11 mouse cellular contexts compared by ENCODE assay signal in genomic region chr3:159847410-159848016, GRCm38 (mm10). TPM values are rescaled to one million over a fixed set of nuclear protein-coding genes. Genes with fewer than 3 reads are reported as not detected.
DNase-seq lines count a peak whose midpoint lies in the region; ATAC-seq and TF ChIP-seq lines count a peak whose summit lies in the region.
"Had no signal": no experiment of that assay in that cellular context is flagged by ENCODE, and none has a peak within 500 bp of the region (broad histone marks: within the 10 kb centered on the region; RNA-seq: fewer than 3 reads in every experiment).

No protein-coding gene starts in this region.

- TF ChIP-seq POLR2A in heart, adult 2 months (IDR thresholded peaks at IDR 0.05; ENCODE audit: insufficient read depth, low read depth, low read length) = no peak

- H3K9me3 ChIP-seq in heart, postnatal 0 days (replicated peaks; ENCODE audit: control insufficient read depth, low read length) = no peaks in the 10 kb centered on the region
- H3K9me3 ChIP-seq in ES-E14 (ENCODE audit: control insufficient read depth, insufficient read depth, low read depth, low read length) = no peaks in the 10 kb centered on the region
- H3K9me3 ChIP-seq in embryonic facial prominence, embryonic 12.5 days = no peaks in the 10 kb centered on the region
- H3K9me3 ChIP-seq in lung, postnatal 0 days (ENCODE audit: low read length) = no peaks in the 10 kb centered on the region
- no peaks in the 10 kb centered on the region for H3K9me3 ChIP-seq in forebrain, postnatal 0 days (ENCODE audit: low read length)

- H3K4me2 ChIP-seq in heart, postnatal 0 days (ENCODE audit: low read depth, low read length) = peak overlapping the region; percentile 37
- H3K4me2 ChIP-seq in embryonic facial prominence, embryonic 12.5 days (replicated peaks) = no peak overlapping the region
- H3K4me2 ChIP-seq in lung, postnatal 0 days (replicated peaks; ENCODE audit: low read depth, low read length) = peak overlapping the region; percentile 9; the same call in 1 of the 2 replicates
- H3K4me2 ChIP-seq in forebrain, postnatal 0 days (ENCODE audit: low read depth) = no peak overlapping the region
- H3K4me2 ChIP-seq: liver, embryonic 11.5 days had no signal

- H3K4me3 ChIP-seq in heart, postnatal 0 days (ENCODE audit: low read depth, low read length) = no peak overlapping the region
- no peak overlapping the region for H3K4me3 ChIP-seq in heart, adult 2 months
- no peak overlapping the region for H3K4me3 ChIP-seq in ES-E14 (ENCODE audit: insufficient read depth in 1 of 2, low read depth in 1 of 2, low read length in 2 of 2, poor library complexity in 1 of 2, severe bottlenecking in 1 of 2)
- no peak overlapping the region for H3K4me3 ChIP-seq in embryonic facial prominence, embryonic 12.5 days
- H3K4me3 ChIP-seq in lung, postnatal 0 days (ENCODE audit: low read depth, low read length) = no peak overlapping the region
- no peak overlapping the region for H3K4me3 ChIP-seq in forebrain, postnatal 0 days (ENCODE audit: low read depth, low read length)

- 35% methylated on average over 2 of the region's 2 CpGs for WGBS in heart, postnatal 0 days
- WGBS in heart, adult 2 months = 49% methylated on average over 2 of the region's 2 CpGs
- WGBS in embryonic facial prominence, embryonic 12.5 days = 29% methylated on average over 2 of the region's 2 CpGs
- WGBS in lung, postnatal 0 days = 37% methylated on average over 2 of the region's 2 CpGs
- WGBS in forebrain, postnatal 0 days = 63% methylated on average over 2 of the region's 2 CpGs

- peak overlapping the region; percentile 87 for H3K27ac ChIP-seq in heart, postnatal 0 days (ENCODE audit: low read depth)
- H3K27ac ChIP-seq in heart, adult 2 months = no peak overlapping the region
- H3K27ac ChIP-seq in ES-E14 (ENCODE audit: insufficient read depth, low read depth, low read length, poor library complexity, severe bottlenecking) = no peak overlapping the region
- no peak overlapping the region for H3K27ac ChIP-seq in embryonic facial prominence, embryonic 12.5 days
- H3K27ac ChIP-seq in lung, postnatal 0 days (ENCODE audit: low read length) = peak overlapping the region; percentile 63; the same call in 1 of the 2 replicates
- H3K27ac ChIP-seq in forebrain, postnatal 0 days (ENCODE audit: low read depth, low read length) = no peak overlapping the region

- H3K79me2 ChIP-seq in heart, adult 2 months (replicated peaks; ENCODE audit: control insufficient read depth, insufficient read depth, low read length) = no peaks in the 10 kb centered on the region; the same call in 1 of the 2 replicates

- in situ Hi-C loops in ES-E14 (cut with MboI; ENCODE audit: low sequenced_read_pairs in 2 of 2, unreplicated experiment in 2 of 2) = no loop called here

- no peak overlapping the region for H3K9ac ChIP-seq in heart, postnatal 0 days (replicated peaks; ENCODE audit: low read depth, low read length)
- no peak overlapping the region for H3K9ac ChIP-seq in heart, adult 2 months (ENCODE audit: low read depth, low read length)
- no peak overlapping the region for H3K9ac ChIP-seq in ES-E14 (ENCODE audit: insufficient read depth, low read depth, low read length, poor library complexity, severe bottlenecking)
- H3K9ac ChIP-seq in embryonic facial prominence, embryonic 12.5 days = no peak overlapping the region
- H3K9ac ChIP-seq in lung, postnatal 0 days (replicated peaks; ENCODE audit: low read depth) = no peak overlapping the region
- H3K9ac ChIP-seq in forebrain, postnatal 0 days = no peak overlapping the region

- intact Hi-C loops in heart, adult 2 months (cut with DNase I) = no loop called here

- peaks cover 7% of the 10 kb centered on the region; the same call in 1 of the 2 replicates for H3K4me1 ChIP-seq in heart, postnatal 0 days (ENCODE audit: control insufficient read depth, insufficient read depth)
- no peaks in the 10 kb centered on the region; the same call in 1 of the 2 replicates for H3K4me1 ChIP-seq in heart, adult 2 months (ENCODE audit: control insufficient read depth, insufficient read depth, low read length)
- H3K4me1 ChIP-seq in ES-E14 (ENCODE audit: control insufficient read depth in 2 of 2, insufficient read depth in 2 of 2, low read length in 2 of 2, poor library complexity in 1 of 2) = peaks cover 0 to 2% of the 10 kb centered on the region in 2 experiments; a peak in 1 of 4 replicates
- H3K4me1 ChIP-seq in embryonic facial prominence, embryonic 12.5 days = peaks cover 5% of the 10 kb centered on the region; the same call in 1 of the 2 replicates
- H3K4me1 ChIP-seq in lung, postnatal 0 days (ENCODE audit: insufficient read depth, low read depth, low read length) = no peaks in the 10 kb centered on the region
- H3K4me1 ChIP-seq in forebrain, postnatal 0 days (ENCODE audit: insufficient read depth) = no peaks in the 10 kb centered on the region

- H3K36me3 ChIP-seq in heart, postnatal 0 days (replicated peaks; ENCODE audit: control insufficient read depth, insufficient read depth, low read length) = no peaks in the 10 kb centered on the region
- H3K36me3 ChIP-seq in heart, adult 2 months (ENCODE audit: control insufficient read depth, insufficient read depth, low read length) = peaks cover 6% of the 10 kb centered on the region
- no peaks in the 10 kb centered on the region for H3K36me3 ChIP-seq in ES-E14 (ENCODE audit: control insufficient read depth, insufficient read depth, low read length, poor library complexity, severe bottlenecking)
- H3K36me3 ChIP-seq in embryonic facial prominence, embryonic 12.5 days = no peaks in the 10 kb centered on the region
- H3K36me3 ChIP-seq in lung, postnatal 0 days (ENCODE audit: insufficient read depth, low read length) = no peaks in the 10 kb centered on the region
- H3K36me3 ChIP-seq in forebrain, postnatal 0 days (ENCODE audit: insufficient read depth) = no peaks in the 10 kb centered on the region

- 0 out of 2 replicates have a peak, but pooled peaks have one; percentile 59 for TF ChIP-seq EP300 in heart, postnatal 0 days (IDR thresholded peaks at IDR 0.05; ENCODE audit: low read depth)
- TF ChIP-seq EP300 in heart, adult 2 months (IDR thresholded peaks at IDR 0.05; ENCODE audit: insufficient read depth, low read depth, low read length) = no peak
- peak; percentile 81 for TF ChIP-seq EP300 in lung, postnatal 0 days (IDR thresholded peaks at IDR 0.05)

- no peak for TF ChIP-seq CTCF in heart, postnatal 0 days (IDR thresholded peaks at IDR 0.05; ENCODE audit: low read depth)
- no peak for TF ChIP-seq CTCF in heart, adult 2 months (IDR thresholded peaks at IDR 0.05)
- TF ChIP-seq CTCF in lung, postnatal 0 days (IDR thresholded peaks at IDR 0.05) = no peak
- no peak for TF ChIP-seq CTCF in forebrain, postnatal 0 days (IDR thresholded peaks at IDR 0.05; ENCODE audit: low read depth)

- peak; percentile 67 for DNase-seq in heart, postnatal 0 days (ENCODE audit: low spot score)
- DNase-seq in heart, adult 2 months = no peak
- peak; percentile 44 for DNase-seq in ES-E14 (ENCODE audit: low read depth, low spot score)
- peak; percentile 85 for DNase-seq in lung, postnatal 0 days (ENCODE audit: low spot score)
- DNase-seq in forebrain, postnatal 0 days = no peak
- DNase-seq in cerebellum, adult 8-10 months = no peak
- DNase-seq: adrenal gland, adult 2 months; layer of hippocampus, adult 9-11 months had no signal

- H3K27me3 ChIP-seq in heart, postnatal 0 days (ENCODE audit: control insufficient read depth, insufficient read depth, low read length) = no peaks in the 10 kb centered on the region
- H3K27me3 ChIP-seq in heart, adult 2 months (ENCODE audit: control insufficient read depth, insufficient read depth, low read length) = no peaks in the 10 kb centered on the region
- no peaks in the 10 kb centered on the region for H3K27me3 ChIP-seq in embryonic facial prominence, embryonic 12.5 days
- H3K27me3 ChIP-seq in lung, postnatal 0 days (replicated peaks; ENCODE audit: insufficient read depth, low read length) = no peaks in the 10 kb centered on the region
- no peaks in the 10 kb centered on the region for H3K27me3 ChIP-seq in forebrain, postnatal 0 days (ENCODE audit: insufficient read depth, low read length)

- ATAC-seq in heart, postnatal 0 days (ENCODE audit: insufficient read depth, low read depth) = peak; percentile 88
- peak; percentile 87 for ATAC-seq in embryonic facial prominence, embryonic 12.5 days (ENCODE audit: insufficient number of reproducible peaks, insufficient read depth, low FRiP score, low TSS enrichment)
- peak; percentile 93 for ATAC-seq in lung, postnatal 0 days
- no peak for ATAC-seq in forebrain, postnatal 0 days
- no peak for ATAC-seq in CD4-positive, CD25-positive, alpha-beta regulatory T cell, adult 4 months

TF ChIP-seq in ES-E14, 5 proteins besides CTCF, POLR2A, EP300 and RAD21:
- TF ChIP-seq CHD2 (IDR thresholded peaks at IDR 0.05; ENCODE audit: low read depth, low read length) = peak; percentile 85
- TF ChIP-seq HCFC1 (IDR thresholded peaks at IDR 0.05; ENCODE audit: borderline replicate concordance, insufficient read depth, low read length) = no peak
- TF ChIP-seq MAFK (IDR thresholded peaks at IDR 0.05; ENCODE audit: insufficient read depth, low read depth, low read length) = no peak

RNA-seq across cellular contexts. Expression of gene Wls, which starts 8.0 kb away (rescaled TPM):
- total RNA-seq in heart, postnatal 0 days (2014; rRNA removed; ENCODE audit: low replicate concordance) = 95.1 and 105 TPM in 2 replicates
- polyA plus RNA-seq in heart, postnatal 0 days (2015; fragmentation: Nextera tagmentation; extraction: Ambion mirVana) = 99.4 and 106 TPM in 2 replicates
- total RNA-seq in heart, adult 2 months (2021) = 10 to 100 TPM; 37.7 to 39.0 TPM
- polyA plus RNA-seq in heart, adult 2 months (2012; rRNA removed) = 26.2 and 53.5 TPM in 2 replicates
- 28.2 and 72.1 TPM in 2 replicates for total RNA-seq in ES-E14 (2012; rRNA removed)
- 148 and 164 TPM in 2 replicates for polyA plus RNA-seq in embryonic facial prominence, embryonic 12.5 days (2016; fragmentation: Nextera tagmentation; extraction: Ambion mirVana)
- 172 and 193 TPM in 2 replicates for polyA plus RNA-seq in lung, postnatal 0 days (2015; fragmentation: Nextera tagmentation; extraction: Ambion mirVana)
- total RNA-seq in forebrain, postnatal 0 days (2014; rRNA removed) = 31.2 and 39.3 TPM in 2 replicates
- polyA plus RNA-seq in forebrain, postnatal 0 days (2015; fragmentation: Nextera tagmentation; extraction: Ambion mirVana) = 31.6 and 41.3 TPM in 2 replicates
- 100 to 1,000 TPM in 1 of 2 experiments, 10 to 100 TPM in 1; 95.4 to 103 TPM for polyA plus RNA-seq in CD4-positive, CD25-positive, alpha-beta regulatory T cell, adult 4 months (2017; shearing (Covaris generic))

Comparison
In these comparisons a context has a peak if more than half of its experiments do, and no peak if none do; other contexts are left out.
1. DNase-seq: peak in heart, postnatal 0 days (single experiment), ES-E14 (single experiment) and lung, postnatal 0 days (single experiment); none in heart, adult 2 months (0 of 2), forebrain, postnatal 0 days (single experiment) and cerebellum, adult 8-10 months (single experiment).
2. H3K27ac ChIP-seq: peak in heart, postnatal 0 days (single experiment) and lung, postnatal 0 days (single experiment); none in heart, adult 2 months (single experiment), ES-E14 (single experiment), embryonic facial prominence, embryonic 12.5 days (single experiment) and forebrain, postnatal 0 days (single experiment).
3. ATAC-seq: peak in heart, postnatal 0 days (single experiment), embryonic facial prominence, embryonic 12.5 days (single experiment) and lung, postnatal 0 days (single experiment); none in forebrain, postnatal 0 days (single experiment) and CD4-positive, CD25-positive, alpha-beta regulatory T cell, adult 4 months (single experiment).
4. H3K4me2 ChIP-seq: peak in heart, postnatal 0 days (single experiment) and lung, postnatal 0 days (single experiment); none in embryonic facial prominence, embryonic 12.5 days (single experiment) and forebrain, postnatal 0 days (single experiment).